Mouse (Mus musculus): Measurements from ENCODE around the gene Flnc.

The Flnc gene

DNA sequence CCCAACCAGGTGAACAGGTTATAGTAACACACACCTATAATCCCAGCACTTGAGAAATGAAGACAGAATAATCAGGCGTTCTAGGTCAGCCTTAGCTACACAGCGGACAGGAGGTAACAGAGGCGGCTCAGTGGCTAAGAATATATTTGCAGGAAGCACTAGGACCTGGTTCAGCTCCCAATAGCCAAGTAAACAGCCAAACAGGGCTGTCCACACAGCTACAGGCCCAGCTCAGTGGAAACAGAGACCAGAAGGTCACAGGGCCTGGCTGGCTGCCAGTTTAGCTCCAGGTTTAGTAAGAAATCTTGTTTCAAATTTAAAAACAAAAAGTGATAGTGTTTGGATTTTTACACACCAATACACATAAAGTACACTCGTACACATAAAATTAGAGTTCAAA is 61.0 kb downstream of the Flnc start:
- DNase-seq, result no peak

GRCm38 (mm10) chr6:29496270-29496669 is 63.2 kb downstream of the Flnc start:
- DNase-seq, result no peak

- DNase-seq, result no peak
Measured at GRCm38 (mm10) chr6:29497791-29498190, 64.7 kb downstream of the Flnc start.

DNA sequence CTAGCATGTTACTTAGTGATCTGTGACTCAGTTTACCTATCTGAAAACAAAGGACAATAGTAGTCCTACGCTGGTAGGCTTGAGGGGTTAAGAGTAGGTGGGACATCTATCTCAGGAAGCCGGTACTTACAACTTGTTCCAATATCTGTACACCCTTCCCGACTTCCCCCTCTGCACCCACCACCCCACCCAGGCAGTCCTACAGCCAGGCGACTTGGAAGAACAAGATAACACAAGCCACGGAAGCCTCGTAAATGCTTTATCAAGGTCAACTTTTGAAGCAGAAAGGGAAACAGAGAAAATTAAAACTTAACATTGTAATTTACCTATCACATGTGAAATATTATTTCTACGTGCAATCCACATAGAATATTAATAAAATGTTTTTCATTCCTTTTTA is 67.1 kb downstream of the Flnc start:
- no peak for DNase-seq

DNA sequence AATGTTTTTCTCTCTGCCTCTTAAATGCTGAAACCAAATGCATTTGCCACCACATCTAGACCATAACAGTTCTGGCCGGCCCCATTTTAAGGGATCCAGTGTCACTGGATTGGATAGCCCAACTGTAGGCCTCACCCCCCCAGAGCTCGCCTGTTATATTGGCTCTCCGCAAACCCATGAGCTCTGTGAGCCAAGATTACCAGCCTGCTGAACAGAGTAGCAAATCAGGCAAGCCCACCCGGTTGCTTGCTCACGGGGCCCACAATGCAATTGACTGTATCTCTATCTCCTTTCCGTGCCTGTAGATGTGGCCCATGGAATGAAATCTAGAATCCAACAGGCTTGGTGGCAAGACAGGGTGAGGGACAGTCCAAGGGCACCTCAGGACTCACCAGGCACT is 67.8 kb downstream of the Flnc start:
- DNase-seq, result no peak

GRCm38 (mm10) chr6:29501599-29501998 is 68.5 kb downstream of the Flnc start:
- no peak for DNase-seq

DNA sequence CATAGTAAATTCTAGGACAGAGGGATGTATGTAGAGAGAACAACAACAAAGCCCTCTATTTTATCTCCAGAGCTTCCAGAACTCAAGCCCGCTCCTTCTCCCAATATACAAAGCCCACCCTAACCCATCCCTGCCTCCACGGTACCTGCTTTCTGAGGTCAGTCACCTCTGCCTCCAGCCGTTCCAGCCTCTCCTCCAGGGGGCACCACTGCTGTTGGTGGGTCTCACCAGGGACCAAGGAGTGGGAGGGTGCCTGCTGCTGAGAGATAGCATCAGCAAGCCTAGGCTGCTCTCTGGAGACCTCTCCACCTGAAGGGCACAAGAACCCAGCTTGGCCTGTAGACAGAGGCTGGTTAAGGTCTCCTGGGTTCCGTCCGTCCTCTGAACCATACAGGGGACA is 72.4 kb downstream of the Flnc start:
- DNase-seq, result no peak

GRCm38 (mm10) chr6:29506834-29507233 is 73.8 kb downstream of the Flnc start:
- DNase-seq, result no peak

DNA sequence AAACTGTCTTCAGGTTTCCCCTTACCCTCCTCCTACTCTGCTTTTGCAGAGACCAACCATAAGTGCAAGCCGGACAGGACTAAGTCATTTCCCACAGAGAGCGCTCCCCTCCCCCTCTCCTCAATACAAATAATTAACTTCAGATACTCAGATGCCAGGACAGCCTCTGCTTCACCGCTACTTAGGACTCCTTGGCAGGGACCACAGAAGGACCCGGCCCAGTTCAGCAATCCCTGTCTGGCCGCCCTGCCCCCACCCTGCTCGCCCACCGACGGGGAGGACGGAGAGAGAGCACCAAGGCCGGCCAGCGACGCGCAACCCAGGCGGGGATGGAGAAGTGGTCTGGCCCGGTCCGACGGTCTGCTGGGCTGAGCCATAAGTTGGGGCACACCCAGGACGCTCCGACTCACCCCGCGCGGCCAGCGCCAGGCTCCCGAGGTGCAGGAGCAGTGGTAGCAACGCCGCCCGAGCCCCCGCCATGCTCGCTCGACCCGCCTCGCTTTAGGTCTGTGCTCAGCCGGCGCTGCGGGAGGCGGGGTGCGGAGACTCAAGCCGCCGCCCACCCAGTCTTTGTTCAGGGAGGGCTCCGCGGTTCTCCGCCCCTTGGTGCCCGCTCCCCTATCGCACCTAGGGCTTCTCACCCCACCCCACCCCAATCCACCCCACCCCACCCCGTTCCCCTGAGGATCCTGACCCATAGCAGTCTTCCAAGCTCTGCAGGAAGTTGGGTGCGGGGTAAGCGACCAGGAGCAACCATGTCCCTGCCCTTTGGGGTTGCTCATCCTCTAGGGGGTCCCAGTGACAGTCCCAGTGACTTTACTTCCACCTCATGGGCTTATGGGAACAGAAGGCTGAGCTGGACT is 74.6 kb downstream of the Flnc start, which contains the start of gene Kcp:
TSS of gene Kcp (minus strand) at position 506 of the 863 bp plus-strand sequence.
- DNase-seq, result no peak

GRCm38 (mm10) chr6:29509086-29509485 is 76.0 kb downstream of the Flnc start:
- DNase-seq, result no peak

All from right cerebral cortex, postnatal 25 days (tissue).